Mouse (Mus musculus): ENCODE data around the gene Ptprk. TPM values are rescaled to one million over a fixed set of nuclear protein-coding genes. Genes with fewer than 3 reads are reported as not detected.

Ptprk gene
- polyA plus RNA-seq, 1 experiment, result 1.3 TPM

DNA sequence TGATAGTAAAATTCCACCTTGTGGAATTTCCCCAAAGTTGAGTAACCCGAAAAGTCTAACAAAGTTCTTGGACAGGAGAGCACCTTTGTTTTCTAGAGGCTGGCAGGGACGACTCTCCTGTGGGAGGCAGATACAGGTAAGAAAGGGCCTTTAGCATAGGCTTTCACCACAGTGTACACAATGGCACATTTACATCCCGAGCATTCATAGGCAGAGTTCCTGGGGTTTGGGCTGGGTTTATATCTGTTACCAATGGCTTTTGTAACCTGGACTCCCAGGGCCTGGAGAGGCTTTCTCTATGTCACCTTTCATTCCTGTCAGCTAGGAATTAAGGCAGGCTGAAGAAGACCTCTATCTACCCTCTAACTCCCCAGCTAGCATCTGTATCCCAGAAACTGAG lies 13.1 kb downstream of the Ptprk start:
- no peaks in the 10 kb centered on the region for H3K4me1 ChIP-seq (ENCODE audit: control insufficient read depth, insufficient read depth, low read length)

DNA sequence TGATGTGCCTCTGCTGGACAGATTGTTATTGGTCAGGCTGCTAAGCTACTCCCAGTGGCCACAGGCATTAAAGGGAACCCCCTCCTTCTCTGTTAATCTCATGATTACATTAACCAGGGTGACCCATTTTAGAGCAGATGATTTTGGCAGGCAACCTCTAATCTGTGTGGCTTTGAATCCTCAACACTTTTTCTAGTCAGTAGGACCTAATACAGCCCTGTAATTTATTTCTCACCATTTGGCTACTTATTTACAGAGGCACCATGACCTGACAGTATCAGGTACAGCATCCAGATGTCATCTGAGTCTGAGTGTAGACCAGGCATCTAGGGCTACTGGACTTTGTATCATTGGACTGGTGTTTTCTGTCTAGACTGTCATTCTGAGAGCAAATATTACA lies 21.4 kb downstream of the Ptprk start:
- no peak for TF ChIP-seq POLR2A (IDR thresholded peaks at IDR 0.05; ENCODE audit: control insufficient read depth, low read depth, low read length)
- H3K27me3 ChIP-seq (ENCODE audit: control insufficient read depth, insufficient read depth, low read length), result no peaks in the 10 kb centered on the region
- H3K4me1 ChIP-seq (ENCODE audit: control insufficient read depth, insufficient read depth, low read length), result no peaks in the 10 kb centered on the region
- no peak overlapping the region for H3K4me3 ChIP-seq (ENCODE audit: control insufficient read depth, low read depth, low read length)
- no peak overlapping the region for H3K27ac ChIP-seq (ENCODE audit: control insufficient read depth, insufficient read depth, low read depth, low read length)
- no peaks in the 10 kb centered on the region for H3K36me3 ChIP-seq (ENCODE audit: control insufficient read depth, insufficient read depth, low read length)

More for the DNA sequence above, 13.1 kb downstream of the Ptprk start:
- Histone ChIP-seq H3K36me3 (ENCODE audit: control insufficient read depth, insufficient read depth, low read length) (no peaks in the 10 kb centered on the region), H3K27me3 (ENCODE audit: control insufficient read depth, insufficient read depth, low read length) (no peaks in the 10 kb centered on the region), H3K27ac (ENCODE audit: control insufficient read depth, insufficient read depth, low read depth, low read length) (no peak overlapping the region), H3K4me3 (ENCODE audit: control insufficient read depth, low read depth, low read length) (no peak overlapping the region)
- no peak for TF ChIP-seq CTCF (IDR thresholded peaks at IDR 0.05; ENCODE audit: control insufficient read depth, insufficient read depth, insufficient replicate concordance, low read depth, low read length)
- TF ChIP-seq POLR2A (IDR thresholded peaks at IDR 0.05; ENCODE audit: control insufficient read depth, low read depth, low read length), result no peak

DNA sequence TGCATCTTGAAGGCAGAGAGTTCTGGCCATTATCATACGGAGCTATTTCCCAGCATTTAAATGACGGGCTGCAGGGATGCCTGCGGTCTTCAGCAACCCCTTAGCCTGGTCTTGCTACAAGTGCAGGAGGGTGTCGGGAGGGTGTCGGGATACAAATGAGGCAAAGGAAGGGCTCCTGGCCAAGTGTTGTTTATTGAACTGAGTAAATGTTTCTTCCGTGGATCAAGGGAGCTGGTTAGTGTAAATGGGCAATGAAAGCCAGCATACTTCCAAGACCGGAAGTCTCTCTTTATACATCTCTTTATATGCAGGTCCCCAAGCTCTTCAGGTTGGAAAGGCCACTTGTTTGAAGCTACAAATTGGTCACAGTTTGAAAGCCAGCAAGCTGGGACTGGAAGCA lies 23.0 kb downstream of the Ptprk start:
- TF ChIP-seq CTCF (IDR thresholded peaks at IDR 0.05; ENCODE audit: control insufficient read depth, insufficient read depth, insufficient replicate concordance, low read depth, low read length) (no peak), POLR2A (IDR thresholded peaks at IDR 0.05; ENCODE audit: control insufficient read depth, low read depth, low read length) (no peak)
- Histone ChIP-seq H3K36me3 (ENCODE audit: control insufficient read depth, insufficient read depth, low read length) (no peaks in the 10 kb centered on the region), H3K4me3 (ENCODE audit: control insufficient read depth, low read depth, low read length) (no peak overlapping the region), H3K27ac (ENCODE audit: control insufficient read depth, insufficient read depth, low read depth, low read length) (no peak overlapping the region), H3K27me3 (ENCODE audit: control insufficient read depth, insufficient read depth, low read length) (no peaks in the 10 kb centered on the region), H3K4me1 (ENCODE audit: control insufficient read depth, insufficient read depth, low read length) (no peaks in the 10 kb centered on the region)

DNA sequence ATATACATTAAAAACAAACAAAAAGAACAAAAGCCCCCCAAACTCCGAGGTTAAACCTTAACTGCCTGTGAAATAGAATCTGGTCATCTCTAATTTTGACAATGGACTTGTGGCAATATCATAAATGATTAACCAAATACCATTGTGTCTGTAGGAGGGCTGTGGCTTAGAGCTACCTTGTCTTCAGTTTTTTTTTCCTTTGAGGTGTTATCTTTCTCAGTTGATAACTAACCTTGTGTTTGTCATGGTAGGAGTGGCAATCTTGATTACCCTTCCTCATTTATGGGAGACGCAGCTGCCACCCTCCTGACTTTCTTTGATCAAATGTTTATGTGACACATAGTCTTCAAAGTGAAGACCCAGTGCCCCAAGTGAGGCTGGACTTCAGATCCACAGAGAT lies 24.3 kb downstream of the Ptprk start:
- no peak overlapping the region for H3K4me3 ChIP-seq (ENCODE audit: control insufficient read depth, low read depth, low read length)
- H3K4me1 ChIP-seq (ENCODE audit: control insufficient read depth, insufficient read depth, low read length), result no peaks in the 10 kb centered on the region
- no peaks in the 10 kb centered on the region for H3K36me3 ChIP-seq (ENCODE audit: control insufficient read depth, insufficient read depth, low read length)
- TF ChIP-seq CTCF (IDR thresholded peaks at IDR 0.05; ENCODE audit: control insufficient read depth, insufficient read depth, insufficient replicate concordance, low read depth, low read length) (no peak), POLR2A (IDR thresholded peaks at IDR 0.05; ENCODE audit: control insufficient read depth, low read depth, low read length) (no peak)
- H3K27ac ChIP-seq (ENCODE audit: control insufficient read depth, insufficient read depth, low read depth, low read length), result no peak overlapping the region
- H3K27me3 ChIP-seq (ENCODE audit: control insufficient read depth, insufficient read depth, low read length), result no peaks in the 10 kb centered on the region

DNA sequence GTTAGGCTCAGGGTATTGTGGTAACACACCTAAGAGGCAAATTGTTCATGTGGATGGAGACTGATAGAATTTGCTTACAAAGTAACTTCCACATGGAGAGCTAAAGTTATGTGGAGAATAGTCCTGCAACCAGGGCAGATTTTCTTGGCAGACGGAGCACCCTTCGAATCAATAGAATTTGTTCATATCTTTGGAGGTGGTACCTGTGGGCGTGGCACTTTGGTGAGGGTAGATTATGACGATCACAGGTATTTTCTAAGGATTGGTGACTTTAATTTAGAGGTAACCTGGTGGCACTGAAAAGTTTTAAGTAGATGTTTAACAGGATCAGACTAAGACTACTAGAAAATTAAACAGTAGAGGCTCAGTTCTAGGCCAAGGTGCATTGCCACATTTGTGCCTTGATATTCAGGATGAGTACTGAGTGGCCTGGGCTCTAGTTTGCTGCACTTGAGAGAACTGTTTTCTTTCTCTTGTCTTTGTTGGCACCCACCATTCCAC lies 28.8 kb downstream of the Ptprk start:
- H3K27ac ChIP-seq (ENCODE audit: control insufficient read depth, insufficient read depth, low read depth, low read length), result no peak overlapping the region
- H3K36me3 ChIP-seq (ENCODE audit: control insufficient read depth, insufficient read depth, low read length), result no peaks in the 10 kb centered on the region
- TF ChIP-seq POLR2A (IDR thresholded peaks at IDR 0.05; ENCODE audit: control insufficient read depth, low read depth, low read length) (no peak), CTCF (IDR thresholded peaks at IDR 0.05; ENCODE audit: control insufficient read depth, insufficient read depth, insufficient replicate concordance, low read depth, low read length) (no peak)
- H3K27me3 ChIP-seq (ENCODE audit: control insufficient read depth, insufficient read depth, low read length), result no peaks in the 10 kb centered on the region
- H3K4me3 ChIP-seq (ENCODE audit: control insufficient read depth, low read depth, low read length), result no peak overlapping the region
- no peaks in the 10 kb centered on the region for H3K4me1 ChIP-seq (ENCODE audit: control insufficient read depth, insufficient read depth, low read length)

DNA sequence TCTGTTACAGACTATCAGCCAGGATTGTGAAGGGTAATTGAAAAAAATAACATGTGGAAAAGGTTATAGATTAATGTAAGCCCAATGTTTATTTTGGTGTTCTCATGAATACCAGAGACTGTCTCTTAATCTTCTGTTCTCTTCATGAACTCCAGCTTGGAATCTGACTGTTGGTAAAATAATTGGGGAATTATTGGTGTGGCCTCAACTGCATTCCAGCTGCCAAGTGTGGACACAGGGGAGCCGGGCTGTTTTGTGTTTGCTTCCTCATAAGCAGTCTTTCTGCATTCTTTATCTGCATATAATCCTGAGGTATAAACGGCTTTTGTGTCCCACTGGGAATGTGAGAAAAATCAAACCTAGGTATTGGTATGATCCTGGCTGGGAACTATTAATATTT lies 29.3 kb downstream of the Ptprk start:
- Histone ChIP-seq H3K36me3 (ENCODE audit: control insufficient read depth, insufficient read depth, low read length) (no peaks in the 10 kb centered on the region), H3K27me3 (ENCODE audit: control insufficient read depth, insufficient read depth, low read length) (no peaks in the 10 kb centered on the region), H3K4me1 (ENCODE audit: control insufficient read depth, insufficient read depth, low read length) (no peaks in the 10 kb centered on the region), H3K4me3 (ENCODE audit: control insufficient read depth, low read depth, low read length) (no peak overlapping the region), H3K27ac (ENCODE audit: control insufficient read depth, insufficient read depth, low read depth, low read length) (no peak overlapping the region)
- TF ChIP-seq POLR2A (IDR thresholded peaks at IDR 0.05; ENCODE audit: control insufficient read depth, low read depth, low read length) (no peak), CTCF (IDR thresholded peaks at IDR 0.05; ENCODE audit: control insufficient read depth, insufficient read depth, insufficient replicate concordance, low read depth, low read length) (no peak)

DNA sequence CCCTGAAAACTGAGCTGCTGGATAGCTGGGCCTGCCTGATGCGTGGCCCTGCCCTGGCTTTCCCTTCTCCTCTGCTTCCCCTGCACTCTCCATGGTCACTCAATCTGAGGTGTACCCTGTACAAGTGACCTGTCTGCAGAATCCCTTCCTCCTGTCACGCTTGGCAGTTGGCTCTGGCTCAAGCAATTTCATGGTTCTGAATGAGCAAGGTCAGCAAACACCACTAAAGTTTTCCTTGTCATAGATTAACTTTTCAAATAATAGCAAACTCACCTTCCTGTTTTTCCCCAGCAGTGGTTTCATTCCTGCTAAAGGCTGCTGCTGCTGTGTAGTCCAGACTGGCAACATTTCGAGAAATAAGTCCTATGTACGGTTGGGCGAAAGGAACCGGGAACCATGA lies 30.6 kb downstream of the Ptprk start:
- Histone ChIP-seq H3K4me1 (ENCODE audit: control insufficient read depth, insufficient read depth, low read length) (no peaks in the 10 kb centered on the region), H3K27ac (ENCODE audit: control insufficient read depth, insufficient read depth, low read depth, low read length) (no peak overlapping the region), H3K27me3 (ENCODE audit: control insufficient read depth, insufficient read depth, low read length) (no peaks in the 10 kb centered on the region)

More for the DNA sequence above, 30.6 kb downstream of the Ptprk start:
- TF ChIP-seq CTCF (IDR thresholded peaks at IDR 0.05; ENCODE audit: control insufficient read depth, insufficient read depth, insufficient replicate concordance, low read depth, low read length) (no peak), POLR2A (IDR thresholded peaks at IDR 0.05; ENCODE audit: control insufficient read depth, low read depth, low read length) (no peak)
- H3K4me3 ChIP-seq (ENCODE audit: control insufficient read depth, low read depth, low read length), result no peak overlapping the region
- H3K36me3 ChIP-seq (ENCODE audit: control insufficient read depth, insufficient read depth, low read length), result no peaks in the 10 kb centered on the region
